Mouse (Mus musculus) thymus, adult 2 months (tissue): ENCODE results near the gene Gk5. TPM values are rescaled to one million over a fixed set of nuclear protein-coding genes. Genes with fewer than 3 reads are reported as not detected.
A peak's percentile ranks its signal among the peaks of the same experiment; 100 is the strongest.
"Not testable (repeated sequence)": the region's sequence is repeated elsewhere in the genome, so short reads cannot be mapped to it uniquely, and the experiment has no call there.

Experiments used
- DNase-seq: peaks from one replicate; pipeline ENCODE4 v3.0.0; 2021
- H3K27ac ChIP-seq: fragments of 200-500 bp; 2 replicates; pipeline ENCODE4 v1.5.1; 2012; ENCODE audit warnings: low read length, control low read depth; ENCODE audit not compliant: control insufficient read depth, insufficient read depth
- H3K27me3 ChIP-seq: fragments of 200-500 bp; 2 replicates; pipeline ENCODE4 v1.6.1; 2012; ENCODE audit warnings: mild to moderate bottlenecking, low read length, moderate library complexity, mixed read lengths; ENCODE audit not compliant: control insufficient read depth, insufficient read depth
- H3K36me3 ChIP-seq: fragments of 200-500 bp; 2 replicates; pipeline ENCODE4 v1.6.1; 2012; ENCODE audit warnings: mild to moderate bottlenecking, low read length, moderate library complexity; ENCODE audit not compliant: control insufficient read depth, insufficient read depth
- H3K4me1 ChIP-seq: fragments of 200-500 bp; replicated peaks from 2 replicates; pipeline ENCODE4 v1.6.1; 2012; ENCODE audit warnings: low read length; ENCODE audit not compliant: control insufficient read depth, insufficient read depth
- H3K4me3 ChIP-seq: fragments of 200-500 bp; 2 replicates; pipeline ENCODE4 v1.5.1; 2012; ENCODE audit warnings: mild to moderate bottlenecking, low read length, control low read depth, moderate library complexity; ENCODE audit not compliant: control insufficient read depth, insufficient read depth
- CTCF ChIP-seq: fragments of 200-500 bp; IDR thresholded peaks from 2 replicates; pipeline ENCODE4 v1.5.1; 2012; ENCODE audit warnings: mild to moderate bottlenecking, control low read depth, low read length, moderate library complexity, borderline replicate concordance; ENCODE audit not compliant: control insufficient read depth, poor library complexity, insufficient read depth; ENCODE audit errors: extremely low read depth
- POLR2A ChIP-seq: fragments of 200-500 bp; IDR thresholded peaks from 2 replicates; pipeline ENCODE4 v1.6.1; 2012; ENCODE audit warnings: mild to moderate bottlenecking, low read length, control low read depth, moderate library complexity; ENCODE audit not compliant: control insufficient read depth, poor library complexity, insufficient read depth; ENCODE audit errors: extremely low read depth
- WGBS: fragments of 180-500 bp; shearing (Covaris S2); methylation state at CpG from one replicate; pipeline ENCODE4 v1.1.7; 2018; 5-methylcytosine and 5-hydroxymethylcytosine counted together
- polyA plus RNA-seq: library from polyadenylated mRNA; depleted of rRNA; stranded (reverse); fragments of >200 nt; gene quantifications from 2 replicates; pipeline ENCODE4 v1.2.3, GENCODE M21; 2012

The Gk5 gene
- polyA plus RNA-seq, 1 experiment = 8.0 TPM

DNA sequence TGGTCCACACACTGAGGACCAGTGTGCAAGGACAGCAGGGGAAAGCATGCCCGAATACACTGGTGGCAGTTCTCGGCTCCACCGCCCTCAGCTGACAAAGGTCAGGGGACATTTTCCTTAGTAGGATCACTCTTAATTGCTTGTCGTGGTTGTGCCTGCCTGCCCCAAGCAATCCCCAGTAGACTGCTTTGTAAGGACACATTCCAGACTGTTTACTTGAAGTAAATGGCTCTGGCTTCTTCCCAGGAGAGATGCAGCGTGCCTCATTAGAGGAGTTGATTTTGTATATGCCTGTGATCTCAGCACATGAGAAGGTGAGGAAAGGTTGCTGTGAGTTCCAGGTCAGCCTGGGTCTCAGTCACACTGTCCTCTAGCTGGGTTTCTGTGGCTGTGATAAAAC is 43.3 kb downstream of the Gk5 start:
- Histone ChIP-seq H3K27me3 (no peaks in the 10 kb centered on the region), H3K4me3 (no peak overlapping the region), H3K27ac (no peak overlapping the region), H3K4me1 (peaks cover 14% of the 10 kb centered on the region), H3K36me3 (no peaks in the 10 kb centered on the region)
- no peak for DNase-seq
- no peak for TF ChIP-seq POLR2A
- no peak for TF ChIP-seq CTCF
- 93% methylated on average over 5 of the region's 5 CpGs for WGBS

DNA sequence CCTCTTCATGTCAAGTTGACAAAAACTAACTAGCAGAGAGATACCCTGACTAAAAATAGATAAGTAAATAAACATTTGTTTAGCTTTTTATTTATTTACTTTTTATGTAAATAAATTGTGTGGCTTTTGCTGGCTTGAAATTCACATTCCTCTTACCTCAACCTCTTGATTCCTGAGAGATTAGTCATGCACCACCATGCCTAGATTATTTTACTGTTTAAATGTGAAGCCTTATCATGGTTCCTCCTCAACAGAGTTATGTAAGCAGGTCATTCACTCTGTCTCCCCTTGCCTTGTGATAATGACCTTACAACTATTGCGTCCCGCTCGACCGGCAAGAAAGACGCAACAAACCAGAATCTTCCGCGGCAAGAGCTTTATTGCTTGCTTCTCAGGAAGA is 44.3 kb downstream of the Gk5 start:
- peaks cover 6% of the 10 kb centered on the region for H3K4me1 ChIP-seq
- no peaks in the 10 kb centered on the region for H3K36me3 ChIP-seq
- TF ChIP-seq POLR2A (no peak), CTCF (no peak)
- no peak overlapping the region for H3K27ac ChIP-seq
- no peak for DNase-seq
- H3K27me3 ChIP-seq = no peaks in the 10 kb centered on the region
- no peak overlapping the region for H3K4me3 ChIP-seq
- 98% methylated on average over 7 of the region's 7 CpGs for WGBS

DNA sequence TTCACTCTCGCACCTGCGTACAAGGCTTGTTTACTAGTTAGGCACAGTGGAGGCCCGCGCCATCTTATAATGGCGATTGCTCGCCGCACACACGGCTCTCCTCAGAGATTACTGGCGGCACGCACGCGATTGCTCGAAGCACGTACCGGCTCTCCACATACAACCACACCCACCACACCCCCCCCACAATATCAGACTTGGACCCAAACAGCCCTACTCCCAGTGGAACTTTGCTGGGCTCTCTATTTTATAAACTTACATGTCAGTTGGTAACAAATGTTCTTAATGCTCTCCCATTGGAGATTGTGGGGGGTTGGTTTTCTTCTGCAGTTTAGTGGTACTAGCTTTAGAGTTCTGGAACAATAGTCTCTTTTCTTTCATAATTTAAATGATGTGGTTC is 44.8 kb downstream of the Gk5 start:
- H3K4me1 ChIP-seq, H3K36me3 ChIP-seq, H3K27ac ChIP-seq, H3K4me3 ChIP-seq, H3K27me3 ChIP-seq, DNase-seq: not testable (repeated sequence)
- 98% methylated on average over 15 of the region's 15 CpGs for WGBS

DNA sequence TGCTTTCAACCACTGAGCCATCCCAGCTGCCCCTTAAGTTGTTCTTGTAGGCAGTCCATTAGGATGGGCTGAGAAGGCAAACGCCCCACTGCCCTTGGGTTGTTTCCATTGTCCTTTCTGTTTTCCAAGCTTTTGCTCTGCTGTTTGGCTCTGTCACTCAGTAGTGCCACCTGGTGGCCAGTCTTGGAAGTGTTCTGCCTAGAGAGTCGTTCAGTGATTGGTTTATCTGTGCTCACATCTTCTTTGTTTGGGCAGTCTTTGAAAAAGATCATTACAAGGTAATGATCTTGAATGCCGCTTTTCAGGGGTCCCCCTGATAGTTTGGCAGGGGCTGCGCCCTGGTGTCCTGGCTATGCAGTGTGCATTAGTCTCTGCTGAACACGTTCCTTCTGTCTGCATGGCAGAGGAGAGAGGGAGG is 48.0 kb downstream of the Gk5 start:
- H3K27me3 ChIP-seq = no peaks in the 10 kb centered on the region
- WGBS = 60% methylated on average over 5 of the region's 5 CpGs
- DNase-seq = peak; percentile 77
- H3K4me3 ChIP-seq = no peak overlapping the region
- no peak overlapping the region for H3K27ac ChIP-seq
- TF ChIP-seq POLR2A (no peak), CTCF (peak; percentile 66; the same call in 1 of the 2 replicates)
- H3K36me3 ChIP-seq = no peaks in the 10 kb centered on the region
- H3K4me1 ChIP-seq = no peaks in the 10 kb centered on the region

DNA sequence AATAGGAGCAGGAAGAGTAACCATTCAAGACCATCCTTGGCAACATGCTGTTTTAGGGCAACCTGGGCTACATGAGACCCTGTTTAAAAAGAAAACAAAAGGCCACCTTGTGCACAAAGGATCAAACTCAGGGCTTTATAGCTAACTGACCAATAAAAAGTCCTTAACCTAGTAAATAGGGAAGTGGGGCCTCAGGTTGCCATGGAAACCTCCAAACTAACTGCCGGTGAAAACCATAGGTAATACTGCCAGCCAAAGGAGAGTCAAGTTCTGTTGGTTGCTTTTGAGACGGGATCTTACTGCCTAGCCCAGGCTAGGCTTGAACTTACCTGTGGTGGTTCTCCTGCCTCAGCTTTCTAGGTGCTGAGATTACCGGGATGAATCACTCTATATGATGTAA is 51.4 kb downstream of the Gk5 start:
- 54% methylated on average over 3 of the region's 3 CpGs for WGBS
- Histone ChIP-seq H3K4me1 (no peaks in the 10 kb centered on the region), H3K27me3 (no peaks in the 10 kb centered on the region), H3K36me3 (no peaks in the 10 kb centered on the region), H3K27ac (no peak overlapping the region), H3K4me3 (no peak overlapping the region)
- no peak for TF ChIP-seq POLR2A
- TF ChIP-seq CTCF = no peak
- no peak for DNase-seq

DNA sequence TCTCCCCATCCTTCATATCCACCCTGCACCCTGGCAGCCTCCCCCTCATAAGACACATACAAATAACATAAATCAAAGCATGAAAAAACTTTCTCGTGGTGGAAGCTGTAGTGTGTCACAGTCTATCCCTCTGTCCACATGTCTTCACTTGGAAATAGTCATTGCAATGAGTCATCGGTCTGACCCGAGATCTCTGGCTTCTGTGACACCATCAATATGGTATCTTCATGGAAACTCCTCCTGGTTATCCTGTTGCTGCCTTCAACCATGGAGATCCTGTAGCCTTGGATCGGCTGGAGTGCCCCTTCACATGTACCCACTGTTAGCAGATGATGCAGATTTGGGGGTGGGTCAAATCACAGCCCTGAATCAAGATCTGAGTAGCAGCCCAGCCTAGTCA is 65.7 kb downstream of the Gk5 start:
- H3K36me3 ChIP-seq = no peaks in the 10 kb centered on the region
- no peak for DNase-seq
- 91% methylated on average over 4 of the region's 4 CpGs for WGBS

DNA sequence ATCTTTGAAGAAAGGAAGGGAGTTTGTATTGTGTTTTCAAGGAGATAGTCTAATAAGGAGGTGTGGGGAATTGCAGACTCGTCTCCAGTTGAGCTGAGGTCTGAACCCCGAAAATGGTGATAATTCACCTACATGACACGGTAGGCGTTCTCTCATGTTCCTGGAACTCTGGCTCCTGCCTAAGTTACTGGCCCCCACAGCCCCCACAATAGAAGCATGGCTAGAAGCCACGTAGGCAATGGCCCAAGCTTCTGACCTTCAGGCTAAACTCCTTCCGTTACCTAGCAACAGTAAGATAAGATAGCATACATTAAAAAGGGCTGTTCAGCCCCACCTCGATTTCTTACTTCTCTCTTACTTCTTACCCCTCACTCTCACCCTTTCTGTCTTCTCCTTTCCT is 67.5 kb downstream of the Gk5 start:
- Histone ChIP-seq H3K27me3 (no peaks in the 10 kb centered on the region), H3K4me3 (no peak overlapping the region), H3K36me3 (no peaks in the 10 kb centered on the region), H3K4me1 (no peaks in the 10 kb centered on the region), H3K27ac (no peak overlapping the region)
- no peak for DNase-seq
- WGBS = 89% methylated on average over 7 of the region's 7 CpGs
- TF ChIP-seq CTCF (no peak), POLR2A (no peak)

More for the DNA sequence above, 65.7 kb downstream of the Gk5 start:
- no peak overlapping the region for H3K4me3 ChIP-seq
- no peaks in the 10 kb centered on the region for H3K27me3 ChIP-seq
- no peaks in the 10 kb centered on the region for H3K4me1 ChIP-seq
- TF ChIP-seq POLR2A = no peak
- H3K27ac ChIP-seq = no peak overlapping the region
